Mouse (Mus musculus): ENCODE measurements around the gene Yrdc. TPM values are rescaled to one million over a fixed set of nuclear protein-coding genes. Genes with fewer than 3 reads are reported as not detected.

The Yrdc gene
- polyA plus RNA-seq, 1 experiment = 36.5 TPM

GRCm38 (mm10) chr4:124849631-124850260 lies 733 bp upstream of the Yrdc start:
- H3ac ChIP-seq (ENCODE audit: control insufficient read depth, insufficient read length) = peak overlapping the region; percentile 92
- H3K36me3 ChIP-seq (ENCODE audit: control insufficient read depth, insufficient read depth) = peaks cover 13% of the 10 kb centered on the region
- H3K27me3 ChIP-seq (ENCODE audit: control insufficient read depth, insufficient read depth, insufficient read length) = no peaks in the 10 kb centered on the region
- H3K4me3 ChIP-seq = peak overlapping the region; percentile 64
- H3K4me2 ChIP-seq (ENCODE audit: low read depth) = peak overlapping the region; percentile 83
- peak; percentile 43 to 90 (median 68) for TF ChIP-seq MYOD1 (IDR thresholded peaks at IDR 0.05; ENCODE audit: control insufficient read depth in 1 of 3, insufficient read length in 2 of 3, low read depth in 2 of 3)
- peak; percentile 21 for TF ChIP-seq TCF12 (IDR thresholded peaks at IDR 0.05; ENCODE audit: insufficient read depth, poor library complexity, severe bottlenecking)
- TF ChIP-seq POLR2AphosphoS2 (IDR thresholded peaks at IDR 0.05; ENCODE audit: insufficient read length, low read depth) = peak; percentile 65
- TF ChIP-seq CEBPB (IDR thresholded peaks at IDR 0.05; ENCODE audit: insufficient read depth, poor library complexity, severe bottlenecking) = no peak
- TF ChIP-seq USF1 (IDR thresholded peaks at IDR 0.05; ENCODE audit: low read depth) = no peak
- TF ChIP-seq MYOG (IDR thresholded peaks at IDR 0.05; ENCODE audit: control insufficient read depth in 1 of 3, insufficient read depth in 1 of 3, insufficient read length in 2 of 3, low read depth in 2 of 3) = peak in 2 of 3 experiments; percentile 49 to 81
- H3K79me2 ChIP-seq (ENCODE audit: control insufficient read depth, insufficient read depth) = peaks cover 29% of the 10 kb centered on the region

GRCm38 (mm10) chr4:124850933-124851658 lies 617 bp downstream of the Yrdc start, which contains the start of gene 1110065P20Rik:
TSS of gene 1110065P20Rik (minus strand) at chr4:124851196.
- peak within 1 kb of the TSS; percentile 92 for H3ac ChIP-seq (ENCODE audit: control insufficient read depth, insufficient read length)
- no peaks in the 10 kb centered on the region for H3K27me3 ChIP-seq (ENCODE audit: control insufficient read depth, insufficient read depth, insufficient read length)
- peak within 1 kb of the TSS; percentile 64 for H3K4me3 ChIP-seq
- peaks cover 29% of the 10 kb centered on the region for H3K79me2 ChIP-seq (ENCODE audit: control insufficient read depth, insufficient read depth)
- peak within 1 kb of the TSS; percentile 98 for H3K4me2 ChIP-seq (ENCODE audit: low read depth)
- peaks cover 17% of the 10 kb centered on the region for H3K36me3 ChIP-seq (ENCODE audit: control insufficient read depth, insufficient read depth)
- TF ChIP-seq POLR2AphosphoS2 (IDR thresholded peaks at IDR 0.05; ENCODE audit: insufficient read length, low read depth) (no peak), REST (IDR thresholded peaks at IDR 0.05; ENCODE audit: insufficient read depth, insufficient read length) (no peak), MYOD1 (IDR thresholded peaks at IDR 0.05; ENCODE audit: control insufficient read depth in 1 of 3, insufficient read length in 2 of 3, low read depth in 2 of 3) (peak in 1 of 3 experiments; percentile 30), TCF12 (IDR thresholded peaks at IDR 0.05; ENCODE audit: insufficient read depth, poor library complexity, severe bottlenecking) (no peak), MYOG (IDR thresholded peaks at IDR 0.05; ENCODE audit: control insufficient read depth in 1 of 3, insufficient read depth in 1 of 3, insufficient read length in 2 of 3, low read depth in 2 of 3) (peak in 1 of 3 experiments; percentile 3), SRF (IDR thresholded peaks at IDR 0.05; ENCODE audit: control insufficient read depth, insufficient read length, low read depth) (no peak), CEBPB (IDR thresholded peaks at IDR 0.05; ENCODE audit: insufficient read depth, poor library complexity, severe bottlenecking) (no peak), MAX (IDR thresholded peaks at IDR 0.05; ENCODE audit: low read depth) (no peak), TCF3 (IDR thresholded peaks at IDR 0.05; ENCODE audit: insufficient read length, low read depth) (no peak), POLR2A (IDR thresholded peaks at IDR 0.05; ENCODE audit: insufficient read length, low read depth) (peak; percentile 8), E2F4 (IDR thresholded peaks at IDR 0.05; ENCODE audit: insufficient read depth) (no peak), USF1 (IDR thresholded peaks at IDR 0.05; ENCODE audit: low read depth) (no peak)

- Histone ChIP-seq H3K4me2 (ENCODE audit: low read depth) (no peak overlapping the region), H3K36me3 (ENCODE audit: control insufficient read depth, insufficient read depth) (peaks cover 17% of the 10 kb centered on the region), H3K4me3 (no peak overlapping the region), H3ac (ENCODE audit: control insufficient read depth, insufficient read length) (no peak overlapping the region), H3K27me3 (ENCODE audit: control insufficient read depth, insufficient read depth, insufficient read length) (peaks cover 3% of the 10 kb centered on the region), H3K79me2 (ENCODE audit: control insufficient read depth, insufficient read depth) (peaks cover 26% of the 10 kb centered on the region)
- no peak for TF ChIP-seq MYOD1 (IDR thresholded peaks at IDR 0.05; ENCODE audit: control insufficient read depth in 1 of 3, insufficient read length in 2 of 3, low read depth in 2 of 3)
- TF ChIP-seq USF1 (IDR thresholded peaks at IDR 0.05; ENCODE audit: low read depth) = no peak
- TF ChIP-seq CEBPB (IDR thresholded peaks at IDR 0.05; ENCODE audit: insufficient read depth, poor library complexity, severe bottlenecking) = no peak
- no peak for TF ChIP-seq POLR2A (IDR thresholded peaks at IDR 0.05; ENCODE audit: insufficient read length, low read depth)
- no peak for TF ChIP-seq TCF12 (IDR thresholded peaks at IDR 0.05; ENCODE audit: insufficient read depth, poor library complexity, severe bottlenecking)
- TF ChIP-seq SRF (IDR thresholded peaks at IDR 0.05; ENCODE audit: control insufficient read depth, insufficient read length, low read depth) = no peak
- no peak for TF ChIP-seq REST (IDR thresholded peaks at IDR 0.05; ENCODE audit: insufficient read depth, insufficient read length)
- no peak for TF ChIP-seq POLR2AphosphoS2 (IDR thresholded peaks at IDR 0.05; ENCODE audit: insufficient read length, low read depth)
- TF ChIP-seq MYOG (IDR thresholded peaks at IDR 0.05; ENCODE audit: control insufficient read depth in 1 of 3, insufficient read depth in 1 of 3, insufficient read length in 2 of 3, low read depth in 2 of 3) = no peak
- TF ChIP-seq TCF3 (IDR thresholded peaks at IDR 0.05; ENCODE audit: insufficient read length, low read depth) = no peak
- TF ChIP-seq MAX (IDR thresholded peaks at IDR 0.05; ENCODE audit: low read depth) = no peak
- TF ChIP-seq E2F4 (IDR thresholded peaks at IDR 0.05; ENCODE audit: insufficient read depth) = no peak
Measured at GRCm38 (mm10) chr4:124856294-124856693, 5.8 kb downstream of the Yrdc start.

GRCm38 (mm10) chr4:124858370-124858769 lies 7.9 kb downstream of the Yrdc start:
- H3K27me3 ChIP-seq (ENCODE audit: control insufficient read depth, insufficient read depth, insufficient read length) = peaks cover 18% of the 10 kb centered on the region
- no peak overlapping the region for H3K4me3 ChIP-seq
- peaks cover 5% of the 10 kb centered on the region for H3K79me2 ChIP-seq (ENCODE audit: control insufficient read depth, insufficient read depth)
- H3K4me2 ChIP-seq (ENCODE audit: low read depth) = no peak overlapping the region
- TF ChIP-seq CEBPB (IDR thresholded peaks at IDR 0.05; ENCODE audit: insufficient read depth, poor library complexity, severe bottlenecking) (no peak), POLR2AphosphoS2 (IDR thresholded peaks at IDR 0.05; ENCODE audit: insufficient read length, low read depth) (no peak), TCF3 (IDR thresholded peaks at IDR 0.05; ENCODE audit: insufficient read length, low read depth) (no peak), USF1 (IDR thresholded peaks at IDR 0.05; ENCODE audit: low read depth) (no peak), MAX (IDR thresholded peaks at IDR 0.05; ENCODE audit: low read depth) (no peak), POLR2A (IDR thresholded peaks at IDR 0.05; ENCODE audit: insufficient read length, low read depth) (no peak), E2F4 (IDR thresholded peaks at IDR 0.05; ENCODE audit: insufficient read depth) (no peak)
- no peak overlapping the region for H3ac ChIP-seq (ENCODE audit: control insufficient read depth, insufficient read length)
- peaks cover 15% of the 10 kb centered on the region for H3K36me3 ChIP-seq (ENCODE audit: control insufficient read depth, insufficient read depth)
